Mouse (Mus musculus) heart, adult 2 months (tissue): Measurements from ENCODE around the gene Ifi211. TPM values are rescaled to one million over a fixed set of nuclear protein-coding genes. Genes with fewer than 3 reads are reported as not detected.
"Not testable (repeated sequence)": the region's sequence is repeated elsewhere in the genome, so short reads cannot be mapped to it uniquely, and the experiment has no call there.

Experiments used
- DNase-seq, 2 experiments: peaks; one replicate each; pipeline ENCODE4 v3.0.0; 2021
- H3K27ac ChIP-seq: fragments of 200-600 bp; 2 replicates; pipeline ENCODE4 v1.8.1; 2022
- H3K27me3 ChIP-seq: fragments of 200-500 bp; 2 replicates; pipeline ENCODE4 v1.6.1; 2012; ENCODE audit warnings: mild to moderate bottlenecking, low read length, inconsistent platforms, mixed read lengths; ENCODE audit not compliant: control insufficient read depth, insufficient read depth
- H3K36me3 ChIP-seq: fragments of 200-500 bp; 2 replicates; pipeline ENCODE4 v1.6.1; 2012; ENCODE audit warnings: low read length, inconsistent platforms; ENCODE audit not compliant: control insufficient read depth, insufficient read depth
- H3K4me1 ChIP-seq: fragments of 200-500 bp; 2 replicates; pipeline ENCODE4 v1.6.1; 2011; ENCODE audit warnings: low read length; ENCODE audit not compliant: control insufficient read depth, insufficient read depth
- H3K4me3 ChIP-seq: fragments of 200-600 bp; 2 replicates; pipeline ENCODE4 v1.8.1; 2022
- H3K79me2 ChIP-seq: fragments of 200-500 bp; replicated peaks from 2 replicates; pipeline ENCODE4 v1.6.1; 2012; ENCODE audit warnings: mild to moderate bottlenecking, inconsistent platforms, low read length, moderate library complexity, mixed read lengths; ENCODE audit not compliant: control insufficient read depth, insufficient read depth
- H3K9ac ChIP-seq: fragments of 200-500 bp; 2 replicates; pipeline ENCODE4 v1.6.1; 2012; ENCODE audit warnings: low read depth, mild to moderate bottlenecking, control low read depth, inconsistent platforms, low read length, mixed read lengths
- CTCF ChIP-seq: fragments of 200-600 bp; IDR thresholded peaks from 2 replicates; pipeline ENCODE4 v1.8.1; 2022; ENCODE audit warnings: antibody characterized with exemption, mild to moderate bottlenecking, moderate library complexity
- EP300 ChIP-seq: fragments of 200-500 bp; IDR thresholded peaks from 2 replicates; pipeline ENCODE4 v1.6.1; 2011; ENCODE audit warnings: low read depth, low read length, control low read depth; ENCODE audit not compliant: insufficient read depth
- POLR2A ChIP-seq: fragments of 200-500 bp; IDR thresholded peaks from 2 replicates; pipeline ENCODE4 v1.6.1; 2011; ENCODE audit warnings: mild to moderate bottlenecking, low read depth, low read length, control low read depth; ENCODE audit not compliant: insufficient read depth
- WGBS: fragments of 180-500 bp; shearing (Covaris S2); methylation state at CpG from one replicate; pipeline ENCODE4 v1.1.7; 2018; 5-methylcytosine and 5-hydroxymethylcytosine counted together
- intact Hi-C: fragments of 180-260 bp; cut with DNase I; formaldehyde crosslinking; loops from one replicate; pipeline ENCODE4 v1.15.1; 2025
- polyA plus RNA-seq: library from polyadenylated mRNA; depleted of rRNA; stranded (reverse); fragments of >200 nt; gene quantifications from 2 replicates; pipeline ENCODE4 v1.2.3, GENCODE M21; 2012; rRNA removed
- total RNA-seq, 2 experiments: library from RNA; stranded (reverse); gene quantifications; 2 replicates each; pipeline ENCODE4 v1.2.3; 2021

Ifi211 gene
- total and polyA plus RNA-seq, 3 experiments, result 1.3 to 3.0 (median 2.6) TPM

GRCm38 (mm10) chr1:173866504-173866903 lies 46.3 kb downstream of the Ifi211 start:
- Histone ChIP-seq H3K79me2 (no peaks in the 10 kb centered on the region), H3K9ac (no peak overlapping the region), H3K27me3 (no peaks in the 10 kb centered on the region), H3K4me1 (no peaks in the 10 kb centered on the region), H3K4me3 (no peak overlapping the region), H3K27ac (no peak overlapping the region), H3K36me3 (0 out of 2 replicates have a peak, but pooled peaks cover 2% of the 10 kb centered on the region)
- TF ChIP-seq EP300 (no peak), CTCF (no peak), POLR2A (no peak)
- 84% methylated on average over 12 of the region's 12 CpGs for WGBS
- intact Hi-C loops, result no loop called here
- DNase-seq, result no peak

- H3K79me2 ChIP-seq, H3K4me1 ChIP-seq, H3K27me3 ChIP-seq, H3K4me3 ChIP-seq, H3K9ac ChIP-seq, H3K36me3 ChIP-seq, DNase-seq, H3K27ac ChIP-seq, intact Hi-C loops: not testable (repeated sequence)
- peak; percentile 68 for TF ChIP-seq CTCF
These were observed 59.1 kb downstream of the Ifi211 start for GRCm38 (mm10) chr1:173853711-173854110.

- H3K27me3 ChIP-seq, H3K27ac ChIP-seq, intact Hi-C loops, H3K79me2 ChIP-seq, H3K4me3 ChIP-seq, H3K9ac ChIP-seq, H3K4me1 ChIP-seq, H3K36me3 ChIP-seq, DNase-seq: not testable (repeated sequence)
- 81% methylated on average over 4 of the region's 4 CpGs for whole genome bisulfite sequencing
These were observed 60.0 kb downstream of the Ifi211 start for GRCm38 (mm10) chr1:173852853-173853252.

Other genes with a start within 250 kb of the Ifi211 start
- gene Ifi208, start 239.4 kb downstream of the Ifi211 start, total RNA-seq, result under 1 TPM; 0.50 to 0.64 TPM
- 1.3 and 2.0 TPM in 2 replicates for gene Ifi208, start 239.4 kb downstream of the Ifi211 start, polyA plus RNA-seq
- gene Ifi207, start 171.3 kb downstream of the Ifi211 start, total RNA-seq, result 1 to 10 TPM; 5.8 to 5.9 TPM
- gene Ifi207, start 171.3 kb downstream of the Ifi211 start, polyA plus RNA-seq, result 8.5 and 9.0 TPM in 2 replicates
- 1 to 10 TPM; 2.1 to 2.4 TPM for gene Ifi204, start 146.1 kb downstream of the Ifi211 start, total RNA-seq
- gene Ifi204, start 146.1 kb downstream of the Ifi211 start, polyA plus RNA-seq, result 0.66 and 1.9 TPM in 2 replicates
- gene Mndal, start 29.4 kb upstream of the Ifi211 start, total RNA-seq, result 10 to 100 TPM; 12.7 to 12.8 TPM
- gene Mndal, start 29.4 kb upstream of the Ifi211 start, polyA plus RNA-seq, result 6.6 and 6.8 TPM in 2 replicates
- 10 to 100 TPM in 1 of 2 experiments, 1 to 10 TPM in 1; 9.6 to 14.0 TPM for gene Ifi203, start 29.6 kb upstream of the Ifi211 start, total RNA-seq
- gene Ifi203, start 29.6 kb upstream of the Ifi211 start, polyA plus RNA-seq, result 10.7 and 21.8 TPM in 2 replicates
- not detected for gene Ifi202b, start 69.7 kb upstream of the Ifi211 start, total RNA-seq
- 0.38 TPM in 1 of 2 replicates, not detected in the other for gene Ifi202b, start 69.7 kb upstream of the Ifi211 start, polyA plus RNA-seq
- gene Ifi205, start 118.8 kb upstream of the Ifi211 start, total RNA-seq, result 10 to 100 TPM; 15.8 to 18.2 TPM
- 1.8 and 2.5 TPM in 2 replicates for gene Ifi205, start 118.8 kb upstream of the Ifi211 start, polyA plus RNA-seq
- not detected for gene Olfr433, start 127.7 kb upstream of the Ifi211 start, total RNA-seq
- 0.12 TPM in 1 of 2 replicates, not detected in the other for gene Olfr433, start 127.7 kb upstream of the Ifi211 start, polyA plus RNA-seq
- not detected for gene Olfr432, start 136.2 kb upstream of the Ifi211 start, total RNA-seq
- gene Olfr432, start 136.2 kb upstream of the Ifi211 start, polyA plus RNA-seq, result not detected in 2 replicates
- not detected for gene Olfr430, start 153.6 kb upstream of the Ifi211 start, total RNA-seq
- not detected in 2 replicates for gene Olfr430, start 153.6 kb upstream of the Ifi211 start, polyA plus RNA-seq
- not detected for gene Olfr429, start 171.3 kb upstream of the Ifi211 start, total RNA-seq
- gene Olfr429, start 171.3 kb upstream of the Ifi211 start, polyA plus RNA-seq, result not detected in 2 replicates
- gene Olfr427, start 183.8 kb upstream of the Ifi211 start, total RNA-seq, result not detected
- gene Olfr427, start 183.8 kb upstream of the Ifi211 start, polyA plus RNA-seq, result not detected in 2 replicates
- gene Olfr231, start 208.1 kb upstream of the Ifi211 start, total RNA-seq, result not detected
- gene Olfr231, start 208.1 kb upstream of the Ifi211 start, polyA plus RNA-seq, result not detected in 2 replicates
- gene Olfr424, start 218.5 kb upstream of the Ifi211 start, total RNA-seq, result not detected
- not detected in 2 replicates for gene Olfr424, start 218.5 kb upstream of the Ifi211 start, polyA plus RNA-seq
- not detected for gene Olfr420, start 242.6 kb upstream of the Ifi211 start, total RNA-seq
- gene Olfr420, start 242.6 kb upstream of the Ifi211 start, polyA plus RNA-seq, result not detected in 2 replicates